Mouse (Mus musculus) cerebellum, postnatal 36 days (tissue): ENCODE data around the gene Chd9.

Experiments
- DNase-seq, 2 experiments: peaks; one replicate each; pipeline ENCODE4 v3.0.0; 2021 to 2022; ENCODE audit warnings: mixed read lengths in 2 of 2

The Chd9 gene

DNA sequence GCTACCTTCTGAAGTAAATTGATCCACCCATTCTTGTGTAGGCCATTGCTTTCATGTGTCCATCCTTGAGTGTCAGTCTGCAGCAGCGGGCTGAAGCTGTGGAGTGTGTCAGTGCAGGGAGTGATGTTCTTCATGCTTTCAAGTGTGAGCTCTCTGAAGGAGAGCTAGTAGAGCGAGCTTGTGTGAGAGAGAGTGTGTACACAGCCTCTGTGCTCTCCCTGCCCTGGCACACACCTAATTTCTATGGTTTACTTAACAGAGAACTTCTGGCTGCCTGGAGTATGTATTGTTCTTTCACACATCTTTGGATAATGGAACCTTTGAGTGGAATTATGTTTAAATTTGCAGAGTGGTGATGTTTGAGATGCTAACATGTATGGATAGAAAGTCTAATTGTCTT, 261.4 kb downstream of the Chd9 start:
- no peak for DNase-seq

DNA sequence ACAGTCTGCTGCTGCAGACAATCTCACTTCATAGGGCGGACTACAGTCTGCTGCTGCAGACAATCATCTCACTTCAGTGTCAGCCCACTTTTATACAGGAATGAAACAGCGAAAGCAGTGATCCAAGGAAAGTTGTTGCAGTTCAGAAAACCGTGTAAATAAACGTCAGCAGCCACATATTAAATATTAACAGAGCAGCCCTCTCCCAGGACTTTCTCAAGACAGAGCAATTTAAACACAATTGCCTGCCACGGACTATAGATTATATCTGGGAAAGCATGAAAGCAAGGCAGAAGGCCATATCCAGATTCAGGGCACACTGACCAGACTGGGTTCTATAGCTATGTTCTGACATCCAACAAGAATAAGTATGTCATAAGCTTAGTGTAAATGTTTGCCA, 266.0 kb downstream of the Chd9 start:
- DNase-seq: no peak

DNA sequence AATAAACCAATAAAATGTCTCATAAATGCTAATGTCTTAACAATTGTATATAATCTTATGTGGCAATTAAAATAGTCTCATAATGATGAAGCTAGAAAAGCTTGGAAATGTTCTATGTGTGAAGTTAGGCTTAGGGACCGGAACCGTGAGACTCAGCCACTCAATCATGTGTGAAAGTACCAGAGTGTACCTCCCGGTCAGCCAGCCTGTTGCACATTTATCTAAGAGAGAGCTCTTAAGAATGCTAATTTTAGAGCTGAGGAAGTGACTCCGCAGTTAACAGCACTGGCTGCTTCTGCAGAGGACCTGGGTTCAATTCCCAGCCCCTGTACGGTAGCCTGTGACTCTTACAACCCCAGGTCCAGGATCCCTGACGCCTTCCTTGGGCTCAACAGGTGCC, 270.0 kb downstream of the Chd9 start:
- no peak for DNase-seq
